Comparison of ENCODE assay signal across 7 mouse cellular contexts in the genomic region with DNA sequence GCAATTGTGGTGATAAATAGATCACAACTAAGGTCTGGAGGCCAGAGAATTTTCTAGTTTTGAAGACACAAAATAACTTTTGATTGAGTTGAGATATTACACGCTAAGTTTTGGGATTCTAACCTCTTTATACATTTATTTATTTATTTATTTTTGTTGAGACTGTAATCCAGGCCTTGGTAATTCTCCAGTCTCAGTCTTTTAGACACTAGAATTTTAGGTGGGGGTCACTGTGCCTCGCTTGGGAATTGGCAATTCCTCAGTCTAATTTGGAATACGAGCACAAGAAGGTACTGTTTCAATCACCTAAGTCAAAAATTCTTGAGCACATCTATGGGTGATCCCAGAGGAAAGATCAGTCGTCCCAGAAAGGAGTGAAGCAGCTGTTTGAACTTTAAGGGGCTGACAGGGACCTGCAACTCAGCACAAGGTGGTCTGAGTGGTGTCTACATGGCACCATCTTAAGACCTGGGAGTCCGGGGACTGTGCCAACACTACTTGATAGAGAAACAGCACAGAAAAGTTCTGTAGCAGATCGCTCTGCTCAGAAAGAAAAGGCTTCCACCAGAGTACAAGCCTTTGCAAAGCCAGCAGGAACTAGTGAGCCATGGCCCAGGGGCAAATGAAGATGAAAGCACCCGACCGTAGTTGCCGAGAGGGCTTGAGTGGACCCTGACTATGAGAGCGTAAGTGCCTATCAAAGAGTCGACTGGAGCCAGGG. TPM values are rescaled to one million over a fixed set of nuclear protein-coding genes. Genes with fewer than 3 reads are reported as not detected.
DNase-seq lines count a peak whose midpoint lies in the region; ATAC-seq lines count a peak whose summit lies in the region.

No protein-coding gene starts in this region.

- H3K9me3 ChIP-seq in heart, embryonic 11.5 days (replicated peaks; ENCODE audit: control insufficient read depth, low read length), result no peaks in the 10 kb centered on the region
- H3K9me3 ChIP-seq in midbrain, embryonic 11.5 days (ENCODE audit: control insufficient read depth, low read length), result no peaks in the 10 kb centered on the region

- peaks cover 9% of the 10 kb centered on the region; the same call in 1 of the 2 replicates for H3K4me1 ChIP-seq in heart, embryonic 11.5 days (ENCODE audit: control insufficient read depth, insufficient read depth, low read length)
- peaks cover 11% of the 10 kb centered on the region for H3K4me1 ChIP-seq in midbrain, embryonic 11.5 days (ENCODE audit: control insufficient read depth, insufficient read depth, low read length)

- 31% methylated on average over 11 of the region's 11 CpGs for WGBS in heart, embryonic 11.5 days (ENCODE audit: insufficient replicate concordance)
- WGBS in midbrain, embryonic 11.5 days, result 34% methylated on average over 11 of the region's 11 CpGs

- H3K9ac ChIP-seq in heart, embryonic 11.5 days (ENCODE audit: low read depth, low read length), result peak overlapping the region; percentile 84
- H3K9ac ChIP-seq in midbrain, embryonic 11.5 days (ENCODE audit: low read length), result peak overlapping the region; percentile 86

- peak; percentile 9 for DNase-seq in urinary bladder, postnatal 25 days (ENCODE audit: low spot score)
- DNase-seq in urinary bladder, adult 18-20 months (ENCODE audit: low spot score in 2 of 2), result no peak
- DNase-seq in cerebellum, postnatal 14 days, result peak; percentile 38 to 47
- DNase-seq in kidney, postnatal 4 days, result peak; percentile 21 to 43
- DNase-seq in midbrain, embryonic 11.5 days (ENCODE audit: low spot score, missing footprints), result peak; percentile 92
- no peak for DNase-seq in frontal cortex, postnatal 10 days (ENCODE audit: low spot score in 2 of 2)

- no peak overlapping the region for H3K27ac ChIP-seq in heart, embryonic 11.5 days (ENCODE audit: low read depth, low read length)
- no peak overlapping the region for H3K27ac ChIP-seq in midbrain, embryonic 11.5 days (ENCODE audit: low read depth, low read length)

- no peaks in the 10 kb centered on the region for H3K27me3 ChIP-seq in heart, embryonic 11.5 days (ENCODE audit: control insufficient read depth, insufficient read depth, low read length)
- H3K27me3 ChIP-seq in midbrain, embryonic 11.5 days (ENCODE audit: control insufficient read depth, insufficient read depth, low read length), result no peaks in the 10 kb centered on the region

- H3K4me3 ChIP-seq in heart, embryonic 11.5 days (ENCODE audit: low read depth, low read length), result peak overlapping the region; percentile 92
- peak overlapping the region; percentile 85 for H3K4me3 ChIP-seq in midbrain, embryonic 11.5 days (ENCODE audit: low read depth, low read length)

- no peak for ATAC-seq in heart, embryonic 11.5 days (replicated peaks; ENCODE audit: insufficient number of reproducible peaks, low FRiP score, low TSS enrichment)
- peak; percentile 68 for ATAC-seq in midbrain, embryonic 11.5 days (ENCODE audit: low FRiP score)

- no peaks in the 10 kb centered on the region for H3K36me3 ChIP-seq in heart, embryonic 11.5 days (ENCODE audit: control insufficient read depth, insufficient read depth, low read length)
- no peaks in the 10 kb centered on the region; the same call in 1 of the 2 replicates for H3K36me3 ChIP-seq in midbrain, embryonic 11.5 days (ENCODE audit: control insufficient read depth, insufficient read depth, low read length)

- H3K4me2 ChIP-seq in heart, embryonic 11.5 days, result peak overlapping the region; percentile 91
- H3K4me2 ChIP-seq in midbrain, embryonic 11.5 days, result peak overlapping the region; percentile 88

RNA-seq across cellular contexts. Expression of gene Nol10, which starts 0.8 kb away (rescaled TPM):
- 15.9 and 18.6 TPM in 2 replicates for polyA plus RNA-seq in heart, embryonic 11.5 days (2014; fragmentation: Nextera tagmentation; extraction: Ambion mirVana)
- 32.8 and 36.9 TPM in 2 replicates for polyA plus RNA-seq in midbrain, embryonic 11.5 days (2014; fragmentation: Nextera tagmentation; extraction: Ambion mirVana)

RNA-seq across cellular contexts. Expression of gene Atp6v1c2, which starts 18.3 kb away (rescaled TPM):
- polyA plus RNA-seq in heart, embryonic 11.5 days (2014; fragmentation: Nextera tagmentation; extraction: Ambion mirVana), result 0.17 and 0.44 TPM in 2 replicates
- 0.37 and 0.65 TPM in 2 replicates for polyA plus RNA-seq in midbrain, embryonic 11.5 days (2014; fragmentation: Nextera tagmentation; extraction: Ambion mirVana)

Comparison
In these comparisons a context has a peak if more than half of its experiments do, and no peak if none do; other contexts are left out.
1. DNase-seq: peak in urinary bladder, postnatal 25 days (single experiment), cerebellum, postnatal 14 days (2 of 2), kidney, postnatal 4 days (2 of 2) and midbrain, embryonic 11.5 days (single experiment); none in urinary bladder, adult 18-20 months (0 of 2) and frontal cortex, postnatal 10 days (0 of 2).